Mouse (Mus musculus): ENCODE data around the gene Dusp1. TPM values are rescaled to one million over a fixed set of nuclear protein-coding genes. Genes with fewer than 3 reads are reported as not detected.

Gene Dusp1
- polyA plus RNA-seq, 1 experiment, result 71.1 TPM

GRCm38 (mm10) chr17:26578162-26578561 lies 16.2 kb upstream of the Dusp1 start:
- peaks cover 33% of the 10 kb centered on the region for H3K4me1 ChIP-seq (ENCODE audit: control insufficient read depth, insufficient read depth, low read length)

GRCm38 (mm10) chr17:26577309-26577708 lies 15.4 kb upstream of the Dusp1 start:
- TF ChIP-seq POLR2A (IDR thresholded peaks at IDR 0.05; ENCODE audit: extremely low read depth, insufficient read depth, low read length), result no peak
- no peak for TF ChIP-seq CTCF (IDR thresholded peaks at IDR 0.05; ENCODE audit: extremely low read depth, insufficient read depth, low read length)
- Histone ChIP-seq H3K4me1 (ENCODE audit: control insufficient read depth, insufficient read depth, low read length) (peaks cover 32% of the 10 kb centered on the region), H3K27ac (ENCODE audit: insufficient read depth, low read length) (no peak overlapping the region), H3K4me3 (ENCODE audit: insufficient read depth, low read length) (no peak overlapping the region)

More at GRCm38 (mm10) chr17:26578162-26578561, 16.2 kb upstream of the Dusp1 start:
- Histone ChIP-seq H3K27ac (ENCODE audit: insufficient read depth, low read length) (no peak overlapping the region), H3K4me3 (ENCODE audit: insufficient read depth, low read length) (no peak overlapping the region)
- TF ChIP-seq POLR2A (IDR thresholded peaks at IDR 0.05; ENCODE audit: extremely low read depth, insufficient read depth, low read length) (no peak), CTCF (IDR thresholded peaks at IDR 0.05; ENCODE audit: extremely low read depth, insufficient read depth, low read length) (no peak)

- peaks cover 32% of the 10 kb centered on the region for H3K4me1 ChIP-seq (ENCODE audit: control insufficient read depth, insufficient read depth, low read length)
- TF ChIP-seq POLR2A (IDR thresholded peaks at IDR 0.05; ENCODE audit: extremely low read depth, insufficient read depth, low read length), result no peak
- TF ChIP-seq CTCF (IDR thresholded peaks at IDR 0.05; ENCODE audit: extremely low read depth, insufficient read depth, low read length), result no peak
- H3K27ac ChIP-seq (ENCODE audit: insufficient read depth, low read length), result peak overlapping the region; percentile 37; the same call in 1 of the 2 replicates
- H3K4me3 ChIP-seq (ENCODE audit: insufficient read depth, low read length), result no peak overlapping the region
These were observed 14.9 kb upstream of the Dusp1 start for GRCm38 (mm10) chr17:26576833-26577232.

GRCm38 (mm10) chr17:26575786-26576690 lies 14.1 kb upstream of the Dusp1 start:
- Histone ChIP-seq H3K4me3 (ENCODE audit: insufficient read depth, low read length) (no peak overlapping the region), H3K27ac (ENCODE audit: insufficient read depth, low read length) (peak overlapping the region; percentile 37), H3K4me1 (ENCODE audit: control insufficient read depth, insufficient read depth, low read length) (peaks cover 30% of the 10 kb centered on the region)
- TF ChIP-seq POLR2A (IDR thresholded peaks at IDR 0.05; ENCODE audit: extremely low read depth, insufficient read depth, low read length), result peak; percentile 27; the same call in 1 of the 2 replicates
- TF ChIP-seq CTCF (IDR thresholded peaks at IDR 0.05; ENCODE audit: extremely low read depth, insufficient read depth, low read length), result no peak

- Histone ChIP-seq H3K4me1 (ENCODE audit: control insufficient read depth, insufficient read depth, low read length) (peaks cover 30% of the 10 kb centered on the region), H3K4me3 (ENCODE audit: insufficient read depth, low read length) (no peak overlapping the region), H3K27ac (ENCODE audit: insufficient read depth, low read length) (peak overlapping the region; percentile 26; the same call in 1 of the 2 replicates)
- TF ChIP-seq POLR2A (IDR thresholded peaks at IDR 0.05; ENCODE audit: extremely low read depth, insufficient read depth, low read length), result no peak
- no peak for TF ChIP-seq CTCF (IDR thresholded peaks at IDR 0.05; ENCODE audit: extremely low read depth, insufficient read depth, low read length)
These were observed 12.8 kb upstream of the Dusp1 start for GRCm38 (mm10) chr17:26574701-26575100.

- Histone ChIP-seq H3K4me1 (ENCODE audit: control insufficient read depth, insufficient read depth, low read length) (peaks cover 30% of the 10 kb centered on the region), H3K27ac (ENCODE audit: insufficient read depth, low read length) (no peak overlapping the region), H3K4me3 (ENCODE audit: insufficient read depth, low read length) (no peak overlapping the region)
- no peak for TF ChIP-seq CTCF (IDR thresholded peaks at IDR 0.05; ENCODE audit: extremely low read depth, insufficient read depth, low read length)
- no peak for TF ChIP-seq POLR2A (IDR thresholded peaks at IDR 0.05; ENCODE audit: extremely low read depth, insufficient read depth, low read length)
These were observed 12.2 kb upstream of the Dusp1 start for GRCm38 (mm10) chr17:26574118-26574517.

- Histone ChIP-seq H3K4me3 (ENCODE audit: insufficient read depth, low read length) (no peak overlapping the region), H3K4me1 (ENCODE audit: control insufficient read depth, insufficient read depth, low read length) (peaks cover 24% of the 10 kb centered on the region), H3K27ac (ENCODE audit: insufficient read depth, low read length) (no peak overlapping the region)
- TF ChIP-seq POLR2A (IDR thresholded peaks at IDR 0.05; ENCODE audit: extremely low read depth, insufficient read depth, low read length), result no peak
- no peak for TF ChIP-seq CTCF (IDR thresholded peaks at IDR 0.05; ENCODE audit: extremely low read depth, insufficient read depth, low read length)
These were observed 10.3 kb upstream of the Dusp1 start for GRCm38 (mm10) chr17:26572265-26572664.

- Histone ChIP-seq H3K27ac (ENCODE audit: insufficient read depth, low read length) (no peak overlapping the region), H3K4me3 (ENCODE audit: insufficient read depth, low read length) (no peak overlapping the region), H3K4me1 (ENCODE audit: control insufficient read depth, insufficient read depth, low read length) (peaks cover 15% of the 10 kb centered on the region)
- no peak for TF ChIP-seq CTCF (IDR thresholded peaks at IDR 0.05; ENCODE audit: extremely low read depth, insufficient read depth, low read length)
- no peak for TF ChIP-seq POLR2A (IDR thresholded peaks at IDR 0.05; ENCODE audit: extremely low read depth, insufficient read depth, low read length)
These were observed 9.4 kb upstream of the Dusp1 start for GRCm38 (mm10) chr17:26571377-26571776.

- TF ChIP-seq CTCF (IDR thresholded peaks at IDR 0.05; ENCODE audit: extremely low read depth, insufficient read depth, low read length) (no peak), POLR2A (IDR thresholded peaks at IDR 0.05; ENCODE audit: extremely low read depth, insufficient read depth, low read length) (no peak)
- H3K4me1 ChIP-seq (ENCODE audit: control insufficient read depth, insufficient read depth, low read length), result peaks cover 10% of the 10 kb centered on the region
- H3K27ac ChIP-seq (ENCODE audit: insufficient read depth, low read length), result no peak overlapping the region
- H3K4me3 ChIP-seq (ENCODE audit: insufficient read depth, low read length), result no peak overlapping the region
These were observed 8.8 kb upstream of the Dusp1 start for GRCm38 (mm10) chr17:26570651-26571118.
